Mouse (Mus musculus) lung, postnatal 0 days (tissue): ENCODE measurements around the gene Gm20388. TPM values are rescaled to one million over a fixed set of nuclear protein-coding genes. Genes with fewer than 3 reads are reported as not detected.

Source experiments
- ATAC-seq: fragments of 200-750 bp; cut with Nextera tagmentation; 2 replicates; pipeline ENCODE4 v1.8.0; 2017; ENCODE audit warnings: moderate library complexity
- DNase-seq: peaks from one replicate; pipeline ENCODE4 v3.0.0-alpha.2; 2016; ENCODE audit warnings: low spot score
- H3K27ac ChIP-seq: fragments of 300-500 bp; sonication (generic); 2 replicates; pipeline ENCODE4 v1.5.1; 2014; ENCODE audit warnings: antibody characterized with exemption, mild to moderate bottlenecking, low read length, mixed read lengths
- H3K27me3 ChIP-seq: fragments of 300-500 bp; sonication (generic); replicated peaks from 2 replicates; pipeline ENCODE4 v1.6.1; 2014; ENCODE audit warnings: low read length, mixed read lengths; ENCODE audit not compliant: insufficient read depth
- H3K36me3 ChIP-seq: fragments of 300-500 bp; sonication (generic); 2 replicates; pipeline ENCODE4 v1.6.1; 2014; ENCODE audit warnings: low read length, mixed read lengths; ENCODE audit not compliant: insufficient read depth
- H3K4me1 ChIP-seq: fragments of 300-500 bp; sonication (generic); 2 replicates; pipeline ENCODE4 v1.6.1; 2014; ENCODE audit warnings: antibody characterized with exemption, low read depth, low read length, mixed read lengths; ENCODE audit not compliant: insufficient read depth
- H3K4me2 ChIP-seq: fragments of 300-500 bp; sonication (generic); replicated peaks from 2 replicates; pipeline ENCODE4 v1.6.1; 2014; ENCODE audit warnings: low read depth, mild to moderate bottlenecking, low read length, moderate library complexity, mixed read lengths
- H3K4me3 ChIP-seq: fragments of 300-500 bp; sonication (generic); 2 replicates; pipeline ENCODE4 v1.5.1; 2014; ENCODE audit warnings: low read depth, low read length
- H3K9ac ChIP-seq: fragments of 300-500 bp; sonication (generic); replicated peaks from 2 replicates; pipeline ENCODE4 v1.6.1; 2014; ENCODE audit warnings: low read depth, mild to moderate bottlenecking
- H3K9me3 ChIP-seq: fragments of 300-500 bp; sonication (generic); 2 replicates; pipeline ENCODE4 v1.6.1; 2016; ENCODE audit warnings: low read length, mixed read lengths
- CTCF ChIP-seq: IDR thresholded peaks from 2 replicates; pipeline ENCODE4 v1.5.1; 2016; ENCODE audit warnings: antibody characterized with exemption, mild to moderate bottlenecking
- EP300 ChIP-seq: IDR thresholded peaks from 2 replicates; pipeline ENCODE4 v1.6.1; 2016; ENCODE audit warnings: antibody characterized with exemption, mild to moderate bottlenecking, control low read depth
- WGBS: fragments of 180-500 bp; shearing (Covaris S2); extraction: QIAGEN DNeasy Blood & Tissue Kit; methylation state at CpG from one replicate; pipeline ENCODE4 v1.1.7; 2014; 5-methylcytosine and 5-hydroxymethylcytosine counted together
- polyA plus RNA-seq: library from polyadenylated mRNA; unstranded; fragments of >200 nt; fragmentation: Nextera tagmentation; extraction: Ambion mirVana; gene quantifications from 2 replicates; pipeline ENCODE4 v1.2.1, GENCODE M21; 2015

Gm20388 gene
- polyA plus RNA-seq, 1 experiment from 2014 or later = not detected

DNA sequence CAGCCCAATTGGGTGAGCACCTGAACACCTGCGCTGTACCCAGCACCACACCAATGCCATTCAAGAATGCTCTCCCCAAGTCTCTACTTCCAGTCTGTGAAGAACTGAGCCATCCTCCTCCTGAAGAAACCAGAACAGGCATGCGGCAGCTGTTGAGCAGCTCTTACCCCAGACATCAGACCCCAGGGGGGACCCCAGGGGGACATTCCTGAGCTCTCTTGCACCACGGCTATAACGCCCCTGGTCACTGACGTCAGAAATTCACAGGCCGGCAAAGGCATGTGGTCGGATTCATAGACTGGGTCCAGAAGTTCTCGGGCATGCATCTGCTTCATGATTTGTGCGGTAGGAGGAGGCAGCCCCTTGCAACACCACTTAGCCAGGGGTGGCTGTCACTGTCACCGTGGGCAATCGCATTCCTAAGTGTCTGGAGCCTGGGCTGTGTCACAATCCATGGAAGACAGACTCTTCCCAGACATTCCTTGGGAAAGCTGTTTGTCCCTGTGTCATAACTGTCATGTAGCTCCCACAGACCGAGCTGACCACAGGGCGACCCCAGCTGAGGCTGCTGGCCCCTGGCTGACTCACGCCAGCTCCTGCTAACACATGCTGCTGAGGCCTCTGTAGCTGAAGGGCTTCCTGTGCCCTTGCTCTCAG, 2256.7 kb downstream of the Gm20388 start:
- Histone ChIP-seq H3K27ac (no peak overlapping the region), H3K4me2 (no peak overlapping the region), H3K4me3 (no peak overlapping the region), H3K4me1 (no peaks in the 10 kb centered on the region), H3K27me3 (no peaks in the 10 kb centered on the region), H3K9ac (no peak overlapping the region), H3K9me3 (no peaks in the 10 kb centered on the region), H3K36me3 (no peaks in the 10 kb centered on the region)
- DNase-seq (peak; percentile 75), ATAC-seq (peak; percentile 80)
- no peak for TF ChIP-seq CTCF
- TF ChIP-seq EP300 = no peak
- WGBS = 55% methylated on average over 14 of the region's 14 CpGs

DNA sequence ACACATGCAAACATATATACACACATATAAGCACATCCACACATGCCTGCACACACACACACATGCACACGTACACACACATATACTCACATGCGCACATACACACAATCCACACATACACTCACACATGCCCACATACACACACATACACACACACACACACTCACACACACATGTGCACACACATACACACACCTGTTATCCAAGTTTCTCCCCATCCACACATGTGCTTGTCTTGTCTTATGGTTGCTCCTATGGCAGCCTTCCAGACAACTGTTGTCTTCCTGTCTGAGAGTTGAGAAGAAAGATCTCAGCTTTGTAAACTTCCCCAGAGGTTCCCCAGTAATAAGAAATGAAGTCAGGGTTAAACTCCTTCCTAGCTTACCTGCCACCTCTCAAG, 2258.8 kb downstream of the Gm20388 start:
- Histone ChIP-seq H3K27me3 (no peaks in the 10 kb centered on the region; the same call in 1 of the 2 replicates), H3K9ac (no peak overlapping the region), H3K4me1 (no peaks in the 10 kb centered on the region), H3K4me2 (no peak overlapping the region), H3K27ac (no peak overlapping the region), H3K4me3 (no peak overlapping the region), H3K9me3 (no peaks in the 10 kb centered on the region), H3K36me3 (no peaks in the 10 kb centered on the region)
- DNase-seq = no peak
- WGBS = 98% methylated on average over 2 of the region's 2 CpGs
- no peak for ATAC-seq
- no peak for TF ChIP-seq EP300
- TF ChIP-seq CTCF = no peak

DNA sequence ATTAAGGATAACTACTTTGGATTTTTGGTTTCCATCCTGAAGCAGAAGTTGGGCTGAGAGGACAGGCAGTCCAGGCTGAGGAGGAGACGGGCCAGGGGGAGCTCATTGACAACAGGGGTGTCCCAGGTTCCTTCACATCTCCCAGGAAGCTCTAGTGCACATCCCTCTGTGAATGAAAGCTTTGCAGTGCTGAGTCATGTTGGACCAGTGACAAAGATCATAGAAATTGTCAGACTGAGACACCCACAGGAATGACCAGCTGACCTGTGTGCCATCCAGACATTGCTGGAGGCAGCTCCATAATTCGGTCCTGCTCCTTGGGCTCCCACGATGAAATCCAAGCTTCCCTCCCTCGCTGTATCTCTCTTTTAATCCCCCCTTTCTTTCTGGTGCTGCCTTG, 2261.2 kb downstream of the Gm20388 start:
- no peak for ATAC-seq

DNA sequence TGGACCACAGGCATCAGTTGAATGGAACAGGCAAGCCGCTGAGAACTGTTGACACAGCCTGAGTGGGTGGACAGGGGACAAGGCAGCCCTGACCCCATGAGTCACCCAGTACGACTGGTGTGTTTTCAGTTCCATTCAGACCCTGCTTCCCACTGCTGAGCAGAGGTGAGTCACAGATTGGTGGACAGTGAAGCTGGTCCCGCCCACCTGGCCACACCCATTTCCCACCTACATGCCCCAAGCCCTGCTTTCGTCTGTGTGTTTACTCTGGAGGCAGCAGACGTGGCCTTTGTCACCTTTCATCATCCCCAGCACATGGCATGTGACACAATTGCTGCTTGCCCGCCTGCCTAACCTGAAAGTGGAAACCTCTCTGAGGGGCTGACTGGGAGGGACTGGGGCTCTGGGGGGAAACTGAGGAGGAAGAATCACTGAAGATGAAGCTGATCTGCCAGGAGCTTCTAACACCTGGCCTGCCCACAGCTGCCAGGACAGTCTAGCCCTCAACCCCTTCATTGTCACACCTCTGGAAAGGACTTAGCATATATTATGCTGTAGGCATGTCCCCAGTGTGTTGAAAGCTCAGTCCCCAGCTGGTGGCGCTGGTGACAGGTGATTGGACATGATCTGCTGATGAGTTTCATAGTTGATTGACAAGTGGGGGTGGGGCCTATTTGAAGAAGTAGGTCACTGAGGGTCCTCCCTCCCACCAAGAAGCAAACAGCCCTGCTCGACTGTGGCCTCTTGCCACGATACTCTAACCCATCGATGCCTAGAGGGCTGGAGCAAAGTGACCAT, 2263.7 kb downstream of the Gm20388 start:
- Histone ChIP-seq H3K9me3 (no peaks in the 10 kb centered on the region), H3K4me2 (no peak overlapping the region), H3K4me1 (no peaks in the 10 kb centered on the region), H3K27me3 (no peaks in the 10 kb centered on the region; the same call in 1 of the 2 replicates), H3K4me3 (no peak overlapping the region), H3K36me3 (no peaks in the 10 kb centered on the region), H3K27ac (no peak overlapping the region), H3K9ac (no peak overlapping the region)
- TF ChIP-seq EP300 (no peak), CTCF (peak; percentile 42)
- WGBS = 28% methylated on average over 10 of the region's 10 CpGs
- ATAC-seq = peak; percentile 70
- peak; percentile 36 for DNase-seq

More for the DNA sequence above, 2261.2 kb downstream of the Gm20388 start:
- H3K9ac ChIP-seq = no peak overlapping the region
- no peaks in the 10 kb centered on the region for H3K4me1 ChIP-seq
- H3K27me3 ChIP-seq = no peaks in the 10 kb centered on the region; the same call in 1 of the 2 replicates
- H3K4me2 ChIP-seq = no peak overlapping the region
- TF ChIP-seq CTCF (no peak), EP300 (no peak)
- H3K9me3 ChIP-seq = no peaks in the 10 kb centered on the region
- DNase-seq = no peak
- no peaks in the 10 kb centered on the region for H3K36me3 ChIP-seq
- WGBS = 82% methylated on average over 4 of the region's 4 CpGs
- H3K27ac ChIP-seq = no peak overlapping the region
- no peak overlapping the region for H3K4me3 ChIP-seq

DNA sequence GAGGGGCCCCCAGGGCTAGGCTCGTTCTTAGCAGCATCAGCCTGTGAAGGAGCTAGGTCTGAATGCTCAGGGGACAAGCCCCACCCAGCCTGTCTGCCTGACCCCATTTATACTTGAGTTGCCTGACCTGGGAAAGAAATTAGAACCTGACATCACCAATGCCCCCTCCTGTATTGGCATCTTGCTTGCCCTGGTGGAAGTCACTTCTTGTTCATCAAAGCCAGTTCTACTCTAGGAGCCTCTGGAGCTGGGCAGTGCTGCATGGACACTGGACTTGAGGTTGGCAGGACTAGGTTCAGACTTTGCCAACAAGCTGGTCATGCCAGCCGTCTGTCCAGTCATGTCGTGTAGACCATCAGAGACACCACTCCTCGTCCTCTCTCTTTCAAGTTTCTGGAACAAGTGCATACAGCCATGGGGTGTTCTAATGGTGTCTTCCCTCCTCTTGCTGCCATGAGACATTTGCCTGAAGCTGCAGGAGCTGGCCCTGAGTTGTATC, 2267.8 kb downstream of the Gm20388 start:
- no peak for ATAC-seq
- no peak overlapping the region for H3K4me2 ChIP-seq
- no peaks in the 10 kb centered on the region for H3K4me1 ChIP-seq

DNA sequence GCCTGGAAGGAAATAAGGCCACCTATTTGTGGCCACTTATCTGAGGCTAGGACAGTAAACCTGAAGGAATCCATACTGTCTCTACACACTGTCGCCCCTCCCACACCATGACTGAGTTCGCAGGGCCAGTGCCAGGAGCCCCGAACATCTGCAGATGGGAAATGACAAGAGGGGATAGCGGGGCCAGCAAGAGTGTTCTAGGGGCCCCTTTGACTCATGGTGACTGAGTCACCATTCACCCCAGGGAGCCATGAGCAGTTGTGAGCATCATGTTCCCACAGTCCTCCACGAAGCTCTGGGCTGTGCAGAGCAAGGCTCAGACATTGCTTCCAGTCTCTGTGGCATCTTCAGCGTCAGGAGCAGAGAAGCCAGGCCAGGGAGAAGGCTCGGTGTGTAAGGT, 2268.7 kb downstream of the Gm20388 start:
- Histone ChIP-seq H3K4me2 (no peak overlapping the region), H3K27ac (no peak overlapping the region), H3K9ac (no peak overlapping the region), H3K4me1 (no peaks in the 10 kb centered on the region), H3K4me3 (no peak overlapping the region), H3K9me3 (no peaks in the 10 kb centered on the region), H3K27me3 (0 out of 2 replicates have a peak, but pooled peaks cover 5% of the 10 kb centered on the region), H3K36me3 (no peaks in the 10 kb centered on the region)
- no peak for ATAC-seq
- TF ChIP-seq EP300 = no peak
- no peak for TF ChIP-seq CTCF
- 81% methylated on average over 7 of the region's 7 CpGs for WGBS
- DNase-seq = no peak

More for the DNA sequence above, 2267.8 kb downstream of the Gm20388 start:
- Histone ChIP-seq H3K9me3 (no peaks in the 10 kb centered on the region), H3K4me3 (no peak overlapping the region), H3K36me3 (no peaks in the 10 kb centered on the region), H3K27ac (no peak overlapping the region), H3K9ac (no peak overlapping the region), H3K27me3 (0 out of 2 replicates have a peak, but pooled peaks cover 5% of the 10 kb centered on the region)
- no peak for DNase-seq
- 66% methylated on average over 4 of the region's 4 CpGs for WGBS
- no peak for TF ChIP-seq CTCF
- no peak for TF ChIP-seq EP300
